In the genomic region with DNA sequence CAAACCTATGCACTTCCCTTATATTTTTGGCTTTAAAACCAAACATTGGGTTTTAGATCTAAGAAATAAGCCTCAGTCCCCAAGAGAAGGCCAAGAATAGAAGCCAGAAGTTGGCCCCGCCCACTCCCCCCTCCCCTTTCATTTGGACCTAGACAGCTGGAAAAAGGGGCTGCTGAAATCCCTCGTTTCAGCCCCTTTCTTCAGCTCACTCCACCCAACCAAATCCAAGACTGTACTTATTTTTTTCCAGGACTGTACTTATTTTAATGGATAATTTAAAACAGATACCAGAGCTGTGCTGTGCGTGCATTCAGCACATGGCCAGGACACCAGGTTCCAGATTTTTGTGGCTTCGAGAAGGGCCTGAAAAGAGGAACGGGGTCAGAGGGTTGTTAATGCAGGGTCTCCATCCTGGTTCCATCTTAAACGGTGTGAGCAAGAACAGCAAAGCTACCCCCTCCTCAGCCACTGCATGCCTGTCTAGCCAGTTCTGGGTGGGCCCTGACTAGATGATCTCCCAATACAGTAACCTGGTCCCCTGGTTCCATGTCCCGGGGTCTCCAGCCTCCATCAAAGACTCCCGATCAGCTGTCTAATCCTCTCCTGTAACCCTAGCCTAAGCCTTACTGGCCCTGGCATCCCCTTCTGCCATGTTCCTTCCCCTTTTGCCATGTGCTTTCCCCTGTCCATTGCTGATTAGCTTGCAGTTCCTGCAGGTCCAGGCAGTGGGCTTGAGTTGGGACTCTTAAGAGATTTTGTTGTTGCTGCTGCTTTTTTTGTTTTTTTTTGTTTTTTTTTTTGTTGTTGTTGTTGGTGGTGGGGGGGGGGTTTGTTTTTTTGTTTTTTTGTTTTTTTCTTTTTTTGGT, we compare ENCODE assay signal across 10 mouse cellular contexts. TPM values are rescaled to one million over a fixed set of nuclear protein-coding genes. Genes with fewer than 3 reads are reported as not detected.
DNase-seq lines count a peak whose midpoint lies in the region; ATAC-seq and TF ChIP-seq lines count a peak whose summit lies in the region.
"Had no signal": no experiment of that assay in that cellular context is flagged by ENCODE, and none has a peak within 500 bp of the region (broad histone marks: within the 10 kb centered on the region; RNA-seq: fewer than 3 reads in every experiment).

No protein-coding gene starts in this region.

- H3K36me3 ChIP-seq in heart, adult 2 months (ENCODE audit: control insufficient read depth, insufficient read depth, low read length) = peaks cover 4% of the 10 kb centered on the region
- H3K36me3 ChIP-seq in lung, embryonic 16.5 days (ENCODE audit: control insufficient read depth, insufficient read depth, low read length) = no peaks in the 10 kb centered on the region
- no peaks in the 10 kb centered on the region for H3K36me3 ChIP-seq in intestine, embryonic 14.5 days (ENCODE audit: control insufficient read depth, insufficient read depth, low read length)
- H3K36me3 ChIP-seq in stomach, embryonic 14.5 days (ENCODE audit: control insufficient read depth, insufficient read depth, low read length) = no peaks in the 10 kb centered on the region
- H3K36me3 ChIP-seq in forebrain, embryonic 16.5 days (ENCODE audit: control insufficient read depth, insufficient read depth) = no peaks in the 10 kb centered on the region

- H3K4me3 ChIP-seq in heart, adult 2 months = no peak overlapping the region
- H3K4me3 ChIP-seq in lung, embryonic 16.5 days (ENCODE audit: low read length) = no peak overlapping the region
- H3K4me3 ChIP-seq in intestine, embryonic 14.5 days (ENCODE audit: low read depth, low read length) = no peak overlapping the region
- H3K4me3 ChIP-seq in stomach, embryonic 14.5 days (ENCODE audit: low read depth, low read length) = no peak overlapping the region
- no peak overlapping the region for H3K4me3 ChIP-seq in forebrain, embryonic 16.5 days (replicated peaks; ENCODE audit: low read length)

- no peak for TF ChIP-seq POLR2A in heart, adult 2 months (IDR thresholded peaks at IDR 0.05; ENCODE audit: insufficient read depth, low read depth, low read length)

- no peak for DNase-seq in heart, adult 2 months
- no peak for DNase-seq in heart, postnatal 14 days
- no peak for DNase-seq in lung, postnatal 4 days
- DNase-seq in intestine, embryonic 14.5 days (ENCODE audit: low spot score) = no peak
- DNase-seq in left cerebral cortex, postnatal 14 days (ENCODE audit: low spot score in 2 of 2) = no peak

- peaks cover 9% of the 10 kb centered on the region for H3K4me1 ChIP-seq in heart, adult 2 months (ENCODE audit: control insufficient read depth, insufficient read depth, low read length)
- H3K4me1 ChIP-seq in lung, embryonic 16.5 days (replicated peaks; ENCODE audit: control insufficient read depth, insufficient read depth, low read length) = peaks cover 28% of the 10 kb centered on the region
- H3K4me1 ChIP-seq in intestine, embryonic 14.5 days (replicated peaks; ENCODE audit: control insufficient read depth, insufficient read depth, low read length) = peaks cover 22% of the 10 kb centered on the region
- H3K4me1 ChIP-seq in stomach, embryonic 14.5 days (ENCODE audit: control insufficient read depth, insufficient read depth, low read length) = peaks cover 22% of the 10 kb centered on the region; the same call in 1 of the 2 replicates
- peaks cover 17% of the 10 kb centered on the region for H3K4me1 ChIP-seq in forebrain, embryonic 16.5 days (replicated peaks; ENCODE audit: control insufficient read depth, insufficient read depth, low read length)

- TF ChIP-seq CTCF in heart, adult 2 months (IDR thresholded peaks at IDR 0.05) = no peak

- WGBS in heart, adult 2 months = 56% methylated on average over 8 of the region's 8 CpGs
- WGBS in lung, embryonic 16.5 days = 42% methylated on average over 8 of the region's 8 CpGs
- WGBS in intestine, embryonic 14.5 days = 49% methylated on average over 8 of the region's 8 CpGs
- 41% methylated on average over 8 of the region's 8 CpGs for WGBS in stomach, embryonic 14.5 days
- 42% methylated on average over 8 of the region's 8 CpGs for WGBS in forebrain, embryonic 16.5 days

- TF ChIP-seq EP300 in heart, adult 2 months (IDR thresholded peaks at IDR 0.05; ENCODE audit: insufficient read depth, low read depth, low read length) = no peak

- peak; percentile 14; the same call in 1 of the 2 replicates for ATAC-seq in lung, embryonic 16.5 days (ENCODE audit: low read depth)
- no peak for ATAC-seq in intestine, embryonic 14.5 days (replicated peaks; ENCODE audit: low FRiP score, low TSS enrichment, low read depth)
- no peak for ATAC-seq in stomach, embryonic 14.5 days (ENCODE audit: insufficient number of reproducible peaks, insufficient read depth, low FRiP score, low read depth)
- no peak for ATAC-seq in forebrain, embryonic 16.5 days

- H3K79me2 ChIP-seq in heart, adult 2 months (replicated peaks; ENCODE audit: control insufficient read depth, insufficient read depth, low read length) = 0 out of 2 replicates have a peak, but pooled peaks cover 2% of the 10 kb centered on the region

- no peak overlapping the region; the same call in 1 of the 2 replicates for H3K4me2 ChIP-seq in lung, embryonic 16.5 days (ENCODE audit: low read depth, low read length)
- H3K4me2 ChIP-seq in intestine, embryonic 14.5 days (ENCODE audit: low read length) = no peak overlapping the region
- H3K4me2 ChIP-seq in stomach, embryonic 14.5 days (replicated peaks; ENCODE audit: low read depth, low read length) = peak overlapping the region; percentile 99; the same call in 1 of the 2 replicates
- no peak overlapping the region for H3K4me2 ChIP-seq in forebrain, embryonic 16.5 days (ENCODE audit: low read length)

- intact Hi-C loops in heart, adult 2 months (cut with DNase I) = no loop called here
- intact Hi-C loops in heart, postnatal 14 days (cut with DNase I) = loop anchor here (2.0 kb wide), 1 partner anchor 15 kb away; no protein-coding TSS in a partner anchor
- intact Hi-C loops in left cerebral cortex, postnatal 14 days (cut with DNase I) = no loop called here

- H3K27ac ChIP-seq in heart, adult 2 months = peak overlapping the region; percentile 94
- peak overlapping the region; percentile 82 for H3K27ac ChIP-seq in lung, embryonic 16.5 days (ENCODE audit: low read length)
- peak overlapping the region; percentile 62; the same call in 1 of the 2 replicates for H3K27ac ChIP-seq in intestine, embryonic 14.5 days (ENCODE audit: low read depth)
- H3K27ac ChIP-seq in stomach, embryonic 14.5 days (ENCODE audit: low read length) = peak overlapping the region; percentile 82; the same call in 1 of the 2 replicates
- H3K27ac ChIP-seq in forebrain, embryonic 16.5 days (ENCODE audit: low read length) = no peak overlapping the region

- H3K27me3 ChIP-seq in heart, adult 2 months (ENCODE audit: control insufficient read depth, insufficient read depth, low read length) = no peaks in the 10 kb centered on the region
- H3K27me3 ChIP-seq in lung, embryonic 16.5 days (ENCODE audit: control insufficient read depth, insufficient read depth, low read depth, low read length) = no peaks in the 10 kb centered on the region
- no peaks in the 10 kb centered on the region for H3K27me3 ChIP-seq in intestine, embryonic 14.5 days (replicated peaks; ENCODE audit: control insufficient read depth, insufficient read depth, low read length)
- H3K27me3 ChIP-seq in stomach, embryonic 14.5 days (ENCODE audit: control insufficient read depth, insufficient read depth, low read length) = no peaks in the 10 kb centered on the region
- no peaks in the 10 kb centered on the region for H3K27me3 ChIP-seq in forebrain, embryonic 16.5 days (replicated peaks; ENCODE audit: control insufficient read depth, insufficient read depth, low read length)

- no peak overlapping the region for H3K9ac ChIP-seq in heart, adult 2 months (ENCODE audit: low read depth, low read length)
- no peak overlapping the region for H3K9ac ChIP-seq in lung, embryonic 16.5 days (ENCODE audit: low read length)
- no peak overlapping the region for H3K9ac ChIP-seq in intestine, embryonic 14.5 days (ENCODE audit: low read length)
- H3K9ac ChIP-seq in stomach, embryonic 14.5 days (replicated peaks; ENCODE audit: low read depth, low read length) = no peak overlapping the region
- H3K9ac ChIP-seq in forebrain, embryonic 16.5 days (replicated peaks; ENCODE audit: low read depth, low read length) = no peak overlapping the region

- H3K9me3 ChIP-seq in lung, embryonic 16.5 days (ENCODE audit: control insufficient read depth, low read length) = no peaks in the 10 kb centered on the region
- H3K9me3 ChIP-seq in intestine, embryonic 14.5 days (ENCODE audit: control insufficient read depth, low read length) = no peaks in the 10 kb centered on the region
- no peaks in the 10 kb centered on the region for H3K9me3 ChIP-seq in stomach, embryonic 14.5 days (ENCODE audit: control insufficient read depth, low read depth, low read length)
- H3K9me3 ChIP-seq in forebrain, embryonic 16.5 days (ENCODE audit: control insufficient read depth, low read length) = no peaks in the 10 kb centered on the region

RNA-seq across cellular contexts. Expression of a gene that starts 5.6 kb away (rescaled TPM):
- 100 to 1,000 TPM; 117 to 138 TPM for total RNA-seq in heart, adult 2 months (2021)
- polyA plus RNA-seq in heart, adult 2 months (2012; rRNA removed) = 67.3 and 85.2 TPM in 2 replicates
- 100 to 1,000 TPM; 128 TPM for total RNA-seq in heart, postnatal 14 days (2021)
- 148 and 150 TPM in 2 replicates for polyA plus RNA-seq in lung, embryonic 16.5 days (2015; fragmentation: Nextera tagmentation; extraction: Ambion mirVana)
- 86.0 and 96.0 TPM in 2 replicates for polyA plus RNA-seq in intestine, embryonic 14.5 days (2014; fragmentation: Nextera tagmentation; extraction: Ambion mirVana)
- polyA plus RNA-seq in stomach, embryonic 14.5 days (2014; fragmentation: Nextera tagmentation; extraction: Ambion mirVana) = 128 and 148 TPM in 2 replicates
- 26.9 and 30.9 TPM in 2 replicates for polyA plus RNA-seq in forebrain, embryonic 16.5 days (2015; fragmentation: Nextera tagmentation; extraction: Ambion mirVana)
- total RNA-seq in left cerebral cortex, postnatal 14 days (2021) = 10 to 100 TPM; 50.0 to 54.2 TPM

RNA-seq across cellular contexts. Expression of a gene that starts 28.1 kb away (rescaled TPM):
- total RNA-seq in heart, adult 2 months (2021) = under 1 TPM; 0.42 to 0.45 TPM
- 0.27 and 0.59 TPM in 2 replicates for polyA plus RNA-seq in heart, adult 2 months (2012; rRNA removed)
- total RNA-seq in heart, postnatal 14 days (2021) = 1 to 10 TPM in 1 of 2 experiments, under 1 TPM in 1; 0.81 to 2.0 TPM
- 13.1 and 13.5 TPM in 2 replicates for polyA plus RNA-seq in lung, embryonic 16.5 days (2015; fragmentation: Nextera tagmentation; extraction: Ambion mirVana)
- polyA plus RNA-seq in intestine, embryonic 14.5 days (2014; fragmentation: Nextera tagmentation; extraction: Ambion mirVana) = 19.8 and 23.8 TPM in 2 replicates
- polyA plus RNA-seq in stomach, embryonic 14.5 days (2014; fragmentation: Nextera tagmentation; extraction: Ambion mirVana) = 25.2 and 26.3 TPM in 2 replicates
- 46.1 and 47.8 TPM in 2 replicates for polyA plus RNA-seq in forebrain, embryonic 16.5 days (2015; fragmentation: Nextera tagmentation; extraction: Ambion mirVana)
- 1 to 10 TPM; 3.3 to 4.2 TPM for total RNA-seq in left cerebral cortex, postnatal 14 days (2021)

RNA-seq across cellular contexts. Expression of a gene that starts 43.1 kb away (rescaled TPM):
- total RNA-seq in heart, adult 2 months (2021) = 1 to 10 TPM; 3.2 to 3.3 TPM
- 8.5 and 9.5 TPM in 2 replicates for polyA plus RNA-seq in heart, adult 2 months (2012; rRNA removed)
- total RNA-seq in heart, postnatal 14 days (2021) = 1 to 10 TPM; 2.3 to 2.6 TPM
- 6.3 TPM in 2 replicates for polyA plus RNA-seq in lung, embryonic 16.5 days (2015; fragmentation: Nextera tagmentation; extraction: Ambion mirVana)
- polyA plus RNA-seq in intestine, embryonic 14.5 days (2014; fragmentation: Nextera tagmentation; extraction: Ambion mirVana) = 11.1 and 13.3 TPM in 2 replicates
- polyA plus RNA-seq in stomach, embryonic 14.5 days (2014; fragmentation: Nextera tagmentation; extraction: Ambion mirVana) = 8.9 and 11.8 TPM in 2 replicates
- 16.5 and 25.8 TPM in 2 replicates for polyA plus RNA-seq in forebrain, embryonic 16.5 days (2015; fragmentation: Nextera tagmentation; extraction: Ambion mirVana)
- total RNA-seq in left cerebral cortex, postnatal 14 days (2021) = 10 to 100 TPM; 51.3 to 57.7 TPM

RNA-seq across cellular contexts. Expression of a gene that starts 44.0 kb away (rescaled TPM):
- not detected for total RNA-seq in heart, adult 2 months (2021)
- polyA plus RNA-seq in heart, adult 2 months (2012; rRNA removed) = 2.2 TPM in 1 of 2 replicates, not detected in the other
- under 1 TPM in 1 of 2 experiments, not detected in 1; 0.33 TPM for total RNA-seq in heart, postnatal 14 days (2021)
- 48.0 and 61.2 TPM in 2 replicates for polyA plus RNA-seq in lung, embryonic 16.5 days (2015; fragmentation: Nextera tagmentation; extraction: Ambion mirVana)
- polyA plus RNA-seq in intestine, embryonic 14.5 days (2014; fragmentation: Nextera tagmentation; extraction: Ambion mirVana) = 55.6 and 56.9 TPM in 2 replicates
- 57.0 and 67.9 TPM in 2 replicates for polyA plus RNA-seq in stomach, embryonic 14.5 days (2014; fragmentation: Nextera tagmentation; extraction: Ambion mirVana)
- not detected in 2 replicates for polyA plus RNA-seq in forebrain, embryonic 16.5 days (2015; fragmentation: Nextera tagmentation; extraction: Ambion mirVana)
- not detected for total RNA-seq in left cerebral cortex, postnatal 14 days (2021)
- total RNA-seq: heart, postnatal 10 days; layer of hippocampus, postnatal 25 days had no signal

RNA-seq across cellular contexts. Expression of a gene that starts 48.8 kb away (rescaled TPM):
- 100 to 1,000 TPM in 1 of 2 experiments, 10 to 100 TPM in 1; 94.3 to 104 TPM for total RNA-seq in heart, adult 2 months (2021)
- polyA plus RNA-seq in heart, adult 2 months (2012; rRNA removed) = 118 TPM in 2 replicates
- 10 to 100 TPM; 77.7 TPM for total RNA-seq in heart, postnatal 14 days (2021)
- 169 and 183 TPM in 2 replicates for polyA plus RNA-seq in lung, embryonic 16.5 days (2015; fragmentation: Nextera tagmentation; extraction: Ambion mirVana)
- polyA plus RNA-seq in intestine, embryonic 14.5 days (2014; fragmentation: Nextera tagmentation; extraction: Ambion mirVana) = 98.9 and 102 TPM in 2 replicates
- polyA plus RNA-seq in stomach, embryonic 14.5 days (2014; fragmentation: Nextera tagmentation; extraction: Ambion mirVana) = 84.8 and 88.5 TPM in 2 replicates
- 149 and 193 TPM in 2 replicates for polyA plus RNA-seq in forebrain, embryonic 16.5 days (2015; fragmentation: Nextera tagmentation; extraction: Ambion mirVana)
- 100 to 1,000 TPM; 108 to 109 TPM for total RNA-seq in left cerebral cortex, postnatal 14 days (2021)
